Mouse (Mus musculus) ES-CJ7 (cell line): Measurements from ENCODE around the gene B4galnt3.

ENCODE experiments used
- DNase-seq: peaks from one replicate; pipeline ENCODE4 v3.0.0; 2011; ENCODE audit warnings: low read depth, low spot score

The B4galnt3 gene

GRCm38 (mm10) chr6:120186594-120186993 is 107.8 kb downstream of the B4galnt3 start:
- no peak for DNase-seq

- DNase-seq: no peak
These were observed 108.6 kb downstream of the B4galnt3 start for GRCm38 (mm10) chr6:120185756-120186155.

- peak; percentile 84 for DNase-seq
These were observed 109.2 kb downstream of the B4galnt3 start for GRCm38 (mm10) chr6:120185012-120185730.

GRCm38 (mm10) chr6:120183771-120184170 is 110.6 kb downstream of the B4galnt3 start:
- no peak for DNase-seq

- no peak for DNase-seq
These were observed 112.2 kb downstream of the B4galnt3 start for GRCm38 (mm10) chr6:120182160-120182559.

DNA sequence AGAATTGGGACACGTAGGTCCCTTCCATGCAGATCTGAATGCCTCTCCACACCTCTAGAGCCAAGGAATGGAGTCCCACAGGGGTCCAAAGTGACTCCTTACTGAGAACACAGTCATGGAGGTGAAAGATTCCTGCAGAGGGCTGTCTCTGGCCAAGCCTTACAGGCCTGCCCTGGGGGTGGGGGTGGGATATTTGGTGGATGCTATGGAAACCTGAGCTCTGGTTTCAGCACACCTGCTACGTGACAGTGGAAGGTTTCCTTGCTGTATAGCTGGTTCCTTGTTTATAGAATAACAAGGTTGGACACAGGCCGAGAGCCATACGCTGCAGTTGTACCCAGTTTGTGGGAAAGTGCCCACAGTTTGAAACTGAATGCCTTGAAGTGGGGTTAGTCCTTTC is 113.9 kb downstream of the B4galnt3 start:
- no peak for DNase-seq

- DNase-seq: no peak
These were observed 114.6 kb downstream of the B4galnt3 start for GRCm38 (mm10) chr6:120179756-120180206.

- DNase-seq: no peak
These were observed 115.2 kb downstream of the B4galnt3 start for GRCm38 (mm10) chr6:120179044-120179755.

DNA sequence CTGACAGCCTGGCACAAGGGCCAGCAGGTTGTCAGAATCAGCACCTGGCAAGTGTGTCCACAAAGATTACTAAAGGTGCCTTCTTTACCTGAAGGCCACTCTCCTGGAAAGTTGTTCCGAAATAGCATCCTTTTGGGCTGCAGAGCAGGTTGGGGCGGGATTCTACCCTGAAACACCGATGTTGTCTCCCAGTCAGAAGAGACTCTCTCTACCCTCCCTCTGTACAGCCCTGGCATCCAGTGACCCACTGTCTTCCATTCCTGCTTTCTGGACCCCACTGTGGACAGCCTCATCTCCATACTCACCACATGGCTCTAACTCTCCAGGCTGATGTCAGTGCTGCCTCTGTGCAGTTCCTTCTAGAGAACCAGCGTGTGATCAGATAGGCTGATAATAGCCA is 118.7 kb downstream of the B4galnt3 start:
- DNase-seq: no peak

- DNase-seq: no peak
These were observed 119.7 kb downstream of the B4galnt3 start for GRCm38 (mm10) chr6:120174602-120175115.

DNA sequence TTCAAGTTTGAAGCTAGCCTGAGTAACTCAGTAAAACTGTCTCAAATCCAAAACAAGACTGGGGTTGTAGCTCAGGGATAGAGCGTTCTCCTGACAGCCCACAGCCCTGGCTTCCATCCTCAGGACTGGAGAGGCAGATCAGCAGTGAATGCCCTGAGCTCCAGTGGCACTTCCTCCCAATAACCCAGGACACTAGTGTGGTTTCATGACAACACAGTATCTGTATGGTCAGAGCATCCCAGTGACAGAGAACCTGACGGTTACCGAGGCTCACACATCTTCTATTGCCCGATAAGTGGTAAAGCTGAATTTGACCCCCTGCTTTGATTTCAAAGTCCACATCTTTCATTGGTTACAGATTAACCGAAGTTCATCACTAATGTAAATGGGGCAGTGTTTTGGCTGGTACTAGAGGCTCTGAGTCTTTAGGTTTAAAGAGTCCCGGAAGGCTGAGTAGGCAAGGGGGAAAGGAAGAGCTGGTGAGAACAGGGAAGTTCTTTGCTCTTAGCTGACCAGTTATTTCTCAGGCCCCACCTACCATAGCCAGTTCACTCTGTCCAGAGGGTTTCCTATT is 120.2 kb downstream of the B4galnt3 start:
- DNase-seq: no peak

GRCm38 (mm10) chr6:120172294-120173017 is 121.9 kb downstream of the B4galnt3 start:
- DNase-seq: no peak

- no peak for DNase-seq
These were observed 126.8 kb downstream of the B4galnt3 start for GRCm38 (mm10) chr6:120167574-120167973.

GRCm38 (mm10) chr6:120164765-120165164 is 129.6 kb downstream of the B4galnt3 start:
- DNase-seq: no peak

DNA sequence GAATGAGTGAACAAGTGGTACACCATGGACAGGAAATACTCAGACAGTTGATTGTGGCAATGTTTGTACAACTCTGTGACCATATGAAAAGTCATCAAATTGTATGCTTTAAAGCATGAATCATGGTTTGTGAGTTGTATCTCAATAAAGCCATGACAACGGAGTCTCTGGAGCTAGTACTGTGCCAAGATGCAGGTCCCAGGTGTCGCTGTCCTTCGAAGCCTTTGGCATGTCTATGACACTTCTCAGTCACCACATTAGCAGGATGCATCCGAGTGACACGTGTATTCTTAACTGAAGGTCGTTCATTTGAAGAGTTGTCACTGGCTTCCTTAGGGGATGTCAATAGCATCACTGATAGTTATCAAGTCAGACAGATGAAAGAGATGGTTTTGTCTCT is 131.4 kb downstream of the B4galnt3 start:
- no peak for DNase-seq

- no peak for DNase-seq
These were observed 135.0 kb downstream of the B4galnt3 start for GRCm38 (mm10) chr6:120159133-120159901.

DNA sequence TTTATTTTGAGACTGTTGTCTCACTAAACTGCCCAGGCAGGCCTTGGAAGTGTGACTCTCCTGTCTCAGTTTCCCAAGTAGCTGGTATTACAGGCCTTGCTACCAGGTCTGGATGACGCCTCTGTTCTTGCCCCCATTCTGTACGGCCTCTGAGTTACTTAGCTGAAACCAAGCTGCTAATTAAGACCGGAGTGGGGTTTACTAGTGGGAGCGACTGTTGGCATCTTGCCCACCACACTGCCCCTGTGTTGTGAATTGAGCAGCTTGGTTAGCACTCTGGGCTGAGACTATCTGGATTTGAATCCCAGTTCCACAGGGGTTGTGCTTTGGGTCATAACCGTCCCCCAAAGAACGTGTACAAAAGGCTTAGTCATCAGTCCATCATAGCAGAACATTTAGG is 136.9 kb downstream of the B4galnt3 start:
- DNase-seq: no peak

- DNase-seq: no peak
These were observed 138.8 kb downstream of the B4galnt3 start for GRCm38 (mm10) chr6:120155510-120155909.

GRCm38 (mm10) chr6:120154526-120155309 is 139.6 kb downstream of the B4galnt3 start:
- DNase-seq: no peak
